Mouse (Mus musculus) thymus, adult 2 months (tissue): ENCODE data around the gene Rps26.

Experiments used
- CTCF ChIP-seq: fragments of 200-500 bp; IDR thresholded peaks from 2 replicates; pipeline ENCODE4 v1.5.1; 2012; ENCODE audit warnings: mild to moderate bottlenecking, control low read depth, low read length, moderate library complexity, borderline replicate concordance; ENCODE audit not compliant: control insufficient read depth, poor library complexity, insufficient read depth; ENCODE audit errors: extremely low read depth
- POLR2A ChIP-seq: fragments of 200-500 bp; IDR thresholded peaks from 2 replicates; pipeline ENCODE4 v1.6.1; 2012; ENCODE audit warnings: mild to moderate bottlenecking, low read length, control low read depth, moderate library complexity; ENCODE audit not compliant: control insufficient read depth, poor library complexity, insufficient read depth; ENCODE audit errors: extremely low read depth

DNA sequence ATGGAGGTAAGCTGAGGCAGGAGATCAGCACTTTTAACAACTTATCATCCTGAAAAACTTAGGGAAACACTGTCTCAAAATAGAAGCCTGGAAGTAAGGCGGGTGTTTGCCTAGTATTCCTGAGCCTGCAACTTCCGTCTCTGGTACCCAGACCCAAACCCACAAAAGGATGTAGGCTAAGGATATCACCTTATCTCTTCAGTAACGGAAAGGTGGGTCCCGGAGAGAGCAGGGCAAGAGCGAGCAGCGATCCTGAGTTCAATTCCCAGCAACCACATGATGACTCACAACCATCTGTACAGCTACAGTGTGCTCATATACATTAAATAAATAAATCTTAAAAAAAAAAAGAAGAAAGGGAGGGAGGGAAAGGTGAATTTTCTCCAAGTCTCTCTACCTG, 35.1 kb downstream of the Rps26 start:
- no peak for TF ChIP-seq CTCF
- no peak for TF ChIP-seq POLR2A
